Mouse (Mus musculus) MN1 (cell line): ENCODE results near the gene Mlx.

Experiments
- DNase-seq: peaks from one replicate; pipeline ENCODE4 v3.0.0-alpha.2; 2016; ENCODE audit warnings: low spot score

Mlx gene

DNA sequence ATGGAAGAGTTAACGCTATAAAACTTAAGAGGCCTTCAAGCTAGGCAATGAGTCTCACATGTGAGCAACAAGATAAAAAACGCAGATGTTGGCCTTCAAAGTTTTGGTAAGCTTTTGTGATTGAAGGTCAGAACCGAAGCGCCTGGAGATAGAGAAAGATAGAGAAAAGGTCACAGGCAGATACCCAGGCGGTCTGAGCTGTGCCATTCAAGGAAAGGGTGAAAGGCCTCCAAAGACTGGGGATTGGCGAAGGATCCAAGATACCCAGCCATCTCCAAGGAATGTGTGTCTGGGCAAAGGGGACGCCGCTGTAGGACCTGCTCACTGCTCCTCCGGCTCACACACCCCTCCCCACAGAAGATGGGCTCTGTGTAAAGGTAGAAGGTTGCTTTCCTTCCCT lies 22.1 kb upstream of the Mlx start:
- DNase-seq, result no peak

DNA sequence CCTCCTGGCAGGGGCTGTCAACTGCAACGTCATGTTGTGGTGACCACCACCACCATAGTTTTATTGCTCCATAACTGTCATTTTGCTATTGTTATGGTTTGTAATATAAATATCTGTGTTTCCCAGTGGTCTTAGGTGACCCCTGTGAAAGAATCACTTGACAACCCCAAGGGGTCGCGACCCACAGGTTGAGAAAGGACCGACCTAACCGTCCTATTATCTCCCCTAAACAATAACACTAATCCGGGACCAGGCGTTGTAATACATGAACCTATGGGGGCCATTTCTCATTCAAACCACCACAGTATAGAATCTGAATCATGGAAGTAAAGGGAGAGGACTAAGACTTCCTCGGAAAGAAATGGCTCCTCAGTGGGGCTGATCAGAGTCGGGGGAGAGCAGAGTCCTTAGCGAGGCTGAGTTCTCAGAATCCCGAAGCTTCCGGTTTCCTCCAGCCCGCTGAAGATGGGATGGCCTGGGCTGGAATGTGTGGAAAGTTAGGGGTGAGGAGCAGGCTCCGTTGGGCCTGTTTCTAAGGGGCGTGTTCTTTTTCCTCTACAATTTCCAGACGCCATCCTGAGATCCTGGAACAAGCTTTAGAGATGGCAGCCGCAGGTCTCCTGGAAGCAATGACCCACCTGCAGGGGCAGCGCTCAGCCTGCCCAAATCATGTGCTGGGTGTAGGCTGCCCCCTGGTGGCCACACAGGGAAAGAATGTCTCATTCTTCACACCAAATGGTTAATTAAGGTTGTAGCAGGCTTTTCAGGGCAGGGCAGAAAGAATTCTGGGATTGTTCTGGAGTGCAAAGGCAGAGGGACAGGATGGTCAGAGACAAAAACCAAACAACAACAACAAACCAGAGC lies 20.3 kb upstream of the Mlx start:
- DNase-seq, result peak; percentile 79

DNA sequence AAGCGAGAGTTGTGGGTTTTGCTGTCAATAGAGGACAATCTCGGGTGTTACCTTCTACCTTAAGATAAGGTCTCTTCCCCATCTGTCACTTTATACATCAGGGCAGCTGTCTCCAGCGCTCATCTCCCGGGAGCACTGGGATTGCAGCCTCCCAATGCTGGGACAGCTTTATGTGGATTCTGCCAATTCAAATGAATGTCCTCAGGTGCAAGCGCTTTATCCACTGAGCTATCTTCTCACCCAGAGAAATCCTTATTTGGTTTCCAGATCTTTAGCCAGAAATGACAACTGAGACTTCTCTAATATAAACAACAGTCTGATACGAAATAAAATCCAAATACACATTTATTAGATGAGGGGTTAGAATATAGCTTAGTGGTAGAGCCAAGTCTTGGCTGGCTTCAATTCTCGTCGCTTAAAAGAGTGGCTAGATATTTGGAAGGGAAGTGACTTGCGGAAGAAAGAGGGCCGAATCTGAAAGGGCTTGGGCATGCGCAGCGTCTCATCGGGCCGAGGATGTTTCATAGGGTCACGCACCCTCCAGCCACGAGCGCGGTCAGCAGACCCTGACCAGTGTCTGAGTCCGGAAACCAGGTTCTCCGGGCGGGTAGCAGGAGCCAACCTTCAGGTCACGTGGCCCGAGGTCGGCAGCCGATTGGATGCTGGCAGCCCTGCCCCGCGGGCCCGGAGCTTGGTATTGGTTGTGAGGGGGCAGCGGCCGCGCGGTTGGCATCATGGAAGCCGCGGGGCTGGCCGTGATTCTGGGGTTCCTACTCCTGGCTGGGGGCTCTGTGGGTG lies 17.5 kb upstream of the Mlx start, which contains the start of gene Naglu:
Naglu (plus strand) TSS at position 622 of the 798 bp plus-strand sequence.
- peak; percentile 96 for DNase-seq

DNA sequence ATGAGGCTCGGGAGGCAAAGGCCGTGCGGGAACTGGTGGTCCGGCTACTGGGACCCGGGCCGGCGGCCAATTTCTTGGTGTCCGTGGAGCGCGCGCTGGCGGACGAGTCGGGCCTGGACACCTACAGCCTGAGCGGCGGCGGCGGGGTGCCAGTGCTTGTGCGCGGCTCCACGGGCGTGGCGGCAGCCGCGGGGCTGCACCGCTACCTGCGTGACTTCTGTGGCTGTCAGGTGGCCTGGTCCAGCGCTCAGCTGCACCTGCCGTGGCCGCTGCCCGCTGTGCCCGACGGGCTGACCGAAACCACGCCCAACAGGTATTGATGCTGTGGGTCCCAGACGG lies 16.9 kb upstream of the Mlx start:
- DNase-seq, result no peak

DNA sequence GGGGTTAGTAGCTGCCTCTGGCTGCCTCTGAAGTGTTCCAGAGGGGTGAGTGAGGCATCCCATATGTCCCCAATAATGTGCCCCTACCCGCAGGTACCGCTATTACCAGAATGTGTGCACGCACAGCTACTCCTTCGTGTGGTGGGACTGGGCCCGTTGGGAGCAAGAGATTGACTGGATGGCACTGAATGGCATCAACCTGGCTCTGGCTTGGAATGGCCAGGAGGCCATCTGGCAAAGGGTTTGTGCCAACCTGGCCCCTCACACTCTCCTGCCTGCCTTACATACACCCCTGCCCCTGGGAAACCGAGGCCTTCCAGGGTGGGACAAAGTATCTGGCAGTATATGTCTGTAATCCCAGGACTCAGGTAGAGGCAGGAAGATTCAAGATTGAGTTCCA lies 16.1 kb upstream of the Mlx start:
- no peak for DNase-seq

DNA sequence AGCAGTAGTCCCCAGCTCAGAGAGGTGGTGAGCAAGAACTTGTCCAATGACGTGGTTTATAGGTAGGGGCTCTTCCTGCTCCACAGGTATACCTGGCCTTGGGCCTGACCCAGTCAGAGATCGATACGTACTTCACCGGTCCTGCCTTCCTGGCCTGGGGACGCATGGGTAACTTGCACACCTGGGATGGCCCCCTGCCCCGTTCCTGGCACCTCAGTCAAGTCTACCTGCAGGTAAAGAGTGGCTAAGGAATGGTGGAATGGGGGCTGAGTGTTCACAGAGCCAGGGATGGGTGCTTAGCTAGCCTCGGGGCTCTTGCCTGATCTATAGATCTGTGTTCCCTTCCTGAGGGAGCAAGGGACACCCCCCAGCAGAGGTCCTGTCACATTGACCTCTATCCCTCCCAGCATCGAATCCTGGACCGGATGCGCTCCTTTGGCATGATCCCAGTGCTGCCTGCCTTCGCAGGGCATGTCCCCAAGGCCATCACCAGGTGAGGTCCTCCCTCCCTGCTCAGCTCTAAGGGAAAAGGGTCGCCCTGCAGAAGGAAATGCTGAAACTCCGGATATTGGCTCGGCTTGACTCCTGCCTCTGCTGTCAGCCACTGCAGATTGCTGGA lies 15.2 kb upstream of the Mlx start:
- no peak for DNase-seq

DNA sequence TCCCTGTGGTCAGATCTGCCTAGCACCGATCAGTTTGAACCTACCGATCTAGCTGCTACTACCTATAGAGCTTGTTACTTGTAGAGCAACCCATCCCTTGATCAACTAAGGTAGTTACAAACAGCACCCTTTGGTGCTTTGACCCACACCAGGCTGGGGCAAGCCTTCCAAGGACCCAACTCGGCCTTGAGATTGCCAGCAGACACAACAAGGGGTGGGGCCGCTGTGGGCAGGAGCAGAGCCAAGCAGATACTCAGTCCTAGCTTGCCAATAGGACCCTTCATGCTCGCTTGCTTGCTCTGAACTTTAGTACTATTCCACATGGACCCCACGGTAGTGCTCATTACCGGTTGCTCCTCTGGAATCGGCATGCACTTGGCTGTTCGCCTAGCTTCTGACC lies 9.0 kb upstream of the Mlx start, which contains the start of gene Hsd17b1:
Hsd17b1 (plus strand) TSS at position 291 of the 400 bp plus-strand sequence.
- DNase-seq, result no peak

DNA sequence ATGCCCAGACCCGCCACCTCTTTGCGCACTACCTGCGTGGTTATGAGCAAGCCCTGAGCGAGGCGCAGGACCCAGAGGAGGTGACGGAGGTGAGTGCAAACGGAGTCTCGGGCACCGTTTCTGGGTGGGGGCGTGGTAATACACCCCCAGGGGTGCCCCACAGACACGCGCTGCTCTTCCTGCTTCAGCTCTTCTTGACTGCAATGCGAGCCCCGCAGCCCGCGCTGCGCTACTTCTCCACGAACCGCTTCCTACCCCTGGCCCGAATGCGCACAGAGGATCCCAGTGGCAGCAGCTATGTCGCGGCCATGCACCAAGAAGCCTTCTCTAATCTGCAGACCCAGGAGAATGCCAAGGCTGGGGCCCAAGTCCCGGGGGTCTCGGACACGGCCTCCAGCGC lies 7.3 kb upstream of the Mlx start:
- DNase-seq, result no peak

DNA sequence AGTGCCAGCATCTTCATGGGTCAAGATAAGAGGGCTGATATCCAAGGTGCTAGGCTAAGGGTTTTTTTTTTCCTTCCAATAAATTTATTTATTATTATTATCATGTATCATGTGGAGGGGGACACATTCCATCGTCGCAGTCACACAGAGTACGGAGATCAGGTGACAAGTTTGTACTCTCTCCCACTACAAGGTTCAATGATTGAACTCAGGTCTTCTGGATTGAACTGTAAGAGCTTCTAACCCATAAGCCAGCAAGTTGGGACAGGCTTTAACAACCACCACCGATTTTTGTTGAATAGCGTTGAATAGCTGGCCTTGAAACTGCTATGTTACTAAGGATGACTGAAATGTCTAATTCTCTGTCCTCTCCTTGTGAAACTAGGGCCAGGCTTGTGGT lies 6.7 kb upstream of the Mlx start:
- no peak for DNase-seq

DNA sequence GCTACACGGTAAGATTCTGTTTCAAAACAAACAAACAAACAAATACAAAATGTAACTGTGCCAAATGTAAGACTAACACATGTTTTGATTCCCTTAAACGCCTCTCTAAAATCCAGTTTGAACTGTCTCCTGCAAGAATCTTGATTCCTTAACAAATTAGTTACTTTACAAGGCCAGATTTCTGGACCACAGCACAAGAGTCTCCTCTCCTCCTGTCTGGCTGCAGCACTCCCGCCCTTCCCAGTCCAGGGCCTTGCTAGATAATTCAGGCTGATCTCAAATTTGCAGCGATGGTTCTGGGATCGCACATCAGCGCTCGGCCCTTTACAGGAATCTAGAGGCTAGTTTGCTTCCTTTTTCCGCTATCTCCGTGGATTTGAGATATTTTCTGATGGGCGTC lies 5.4 kb upstream of the Mlx start:
- peak; percentile 49 for DNase-seq

DNA sequence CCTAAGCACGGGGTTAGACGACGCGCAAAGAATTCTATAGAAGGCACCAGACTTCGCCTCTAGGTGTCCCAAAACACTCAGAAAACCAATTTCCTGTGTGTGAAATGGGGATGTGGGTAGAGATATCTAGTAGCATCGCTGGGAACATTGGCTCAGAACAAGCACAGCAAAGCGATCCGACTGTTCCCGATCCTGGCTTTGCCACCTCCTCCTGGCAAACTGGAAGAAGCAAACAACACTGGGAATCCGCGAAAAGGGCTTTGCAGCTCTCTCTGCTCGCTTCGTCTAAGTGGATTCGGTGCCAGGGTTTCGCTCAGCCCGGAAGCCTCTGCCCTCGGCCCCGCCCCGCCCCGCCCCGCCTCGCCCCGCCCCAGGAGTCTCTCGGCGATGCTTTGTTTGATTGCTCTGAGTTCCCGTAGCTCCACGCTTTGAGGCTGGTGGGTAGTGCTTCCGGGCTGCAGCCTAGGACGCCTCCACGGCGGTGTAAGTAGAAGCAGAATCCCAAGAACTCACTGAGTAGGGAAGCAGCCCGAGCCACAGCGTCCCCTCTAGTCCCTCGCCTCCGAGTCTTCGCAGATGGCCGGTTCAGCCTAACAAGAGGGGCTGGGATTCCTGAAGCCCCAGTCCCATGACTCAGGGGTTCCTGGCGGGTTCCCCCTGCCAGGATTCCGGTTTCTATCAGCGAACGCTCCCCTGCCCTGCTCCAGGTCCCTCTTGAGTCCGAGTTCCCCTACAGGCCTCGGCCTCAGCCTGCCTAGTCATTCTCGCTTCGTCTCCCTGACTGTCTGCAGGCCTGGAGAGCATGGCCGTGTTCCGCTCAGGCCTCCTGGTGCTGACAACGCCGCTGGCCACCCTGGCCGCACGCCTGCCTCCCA lies 4.6 kb upstream of the Mlx start, which contains the start of gene Coasy:
Coasy (plus strand) TSS at position 358 of the 875 bp plus-strand sequence.
- peak; percentile 93 for DNase-seq

DNA sequence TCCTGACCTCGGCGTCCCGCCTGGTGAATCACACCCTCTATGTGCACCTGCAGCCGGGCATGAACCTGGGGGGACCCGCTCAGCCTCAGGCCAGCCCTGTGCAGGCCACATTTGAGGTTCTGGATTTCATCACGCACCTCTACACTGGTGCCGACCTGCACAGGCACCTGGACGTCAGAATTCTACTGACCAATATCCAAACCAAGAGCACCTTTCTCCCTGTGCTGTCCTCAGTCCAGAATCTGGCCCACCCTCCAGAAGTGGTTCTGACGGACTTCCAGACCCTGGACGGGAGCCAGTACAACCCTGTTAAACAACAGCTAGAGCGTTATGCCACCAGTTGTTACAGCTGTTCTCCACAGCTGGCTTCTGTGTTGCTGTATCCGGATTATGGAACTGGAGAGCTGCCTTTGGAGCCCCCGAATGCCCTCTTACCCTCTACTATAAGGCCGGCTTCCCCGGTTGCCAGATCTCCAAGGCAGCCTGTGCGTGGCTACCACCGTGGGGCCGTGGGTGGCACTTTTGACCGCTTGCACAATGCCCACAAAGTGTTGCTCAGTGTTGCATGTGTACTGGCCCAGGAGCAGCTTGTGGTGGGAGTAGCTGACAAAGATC lies 3.9 kb upstream of the Mlx start:
- peak; percentile 55 for DNase-seq

DNA sequence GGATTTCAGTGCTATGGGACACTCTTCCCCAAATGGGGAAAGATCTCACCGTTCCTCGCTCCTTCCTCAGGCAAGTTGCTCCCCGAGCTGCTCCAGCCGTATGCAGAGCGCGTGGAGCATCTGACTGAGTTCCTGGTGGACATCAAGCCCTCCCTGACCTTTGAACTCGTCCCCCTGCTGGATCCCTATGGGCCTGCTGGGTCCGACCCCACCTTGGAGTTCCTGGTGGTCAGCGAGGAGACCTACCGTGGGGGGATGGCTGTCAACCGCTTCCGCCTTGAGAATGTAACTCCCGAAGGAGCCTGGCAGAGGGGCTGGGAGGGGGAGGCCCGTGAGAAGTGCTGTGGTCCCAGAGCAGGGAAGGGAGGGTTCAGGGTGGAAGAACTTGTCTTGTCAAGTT lies 2.8 kb upstream of the Mlx start:
- DNase-seq, result no peak

DNA sequence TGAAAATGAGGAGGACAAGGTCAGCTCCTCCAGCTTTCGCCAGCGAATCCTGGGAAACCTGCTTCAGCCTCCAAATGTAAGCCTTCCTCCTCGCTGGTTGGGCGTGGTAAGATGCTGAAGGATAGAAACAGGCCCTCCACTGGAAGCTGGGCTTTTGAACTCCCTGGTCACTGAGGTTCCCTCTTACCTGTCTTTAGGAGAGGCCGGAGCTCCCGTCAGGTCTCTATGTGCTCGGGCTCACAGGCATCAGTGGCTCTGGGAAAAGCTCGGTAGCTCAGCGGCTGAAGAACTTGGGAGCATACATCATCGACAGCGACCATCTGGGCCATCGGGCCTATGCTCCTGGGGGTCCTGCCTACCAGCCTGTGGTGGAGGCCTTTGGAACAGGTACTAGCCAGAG lies 2.3 kb upstream of the Mlx start:
- no peak for DNase-seq

DNA sequence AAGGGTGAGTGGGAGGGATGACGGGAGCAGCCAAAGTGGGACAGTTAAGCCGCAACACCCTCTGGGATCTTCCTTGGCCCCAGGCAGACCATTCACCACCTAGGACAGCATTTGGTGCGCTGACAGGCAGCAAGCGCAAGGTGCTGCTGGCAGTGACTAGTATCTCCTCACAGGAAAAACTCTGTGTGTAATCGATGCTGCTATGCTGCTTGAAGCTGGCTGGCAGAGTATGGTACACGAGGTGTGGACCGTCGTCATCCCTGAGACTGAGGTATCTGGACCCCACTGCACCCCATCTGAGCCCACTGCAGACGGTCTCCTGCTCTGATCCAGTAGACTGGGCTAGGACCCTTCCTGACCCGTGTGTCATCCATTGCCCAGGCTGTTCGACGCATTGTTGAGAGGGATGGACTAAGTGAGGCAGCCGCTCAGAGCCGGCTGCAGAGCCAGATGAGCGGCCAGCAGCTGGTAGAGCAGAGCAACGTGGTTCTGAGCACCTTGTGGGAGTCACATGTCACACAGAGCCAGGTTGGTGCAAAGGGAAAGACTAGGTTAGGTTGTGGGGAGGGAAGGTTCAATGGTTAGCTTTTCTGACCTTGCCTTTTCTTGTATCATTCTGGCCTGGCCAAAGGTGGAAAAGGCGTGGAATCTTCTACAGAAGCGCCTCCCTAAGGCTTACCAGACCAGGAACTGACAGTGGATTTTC lies 1.3 kb upstream of the Mlx start:
- no peak for DNase-seq

DNA sequence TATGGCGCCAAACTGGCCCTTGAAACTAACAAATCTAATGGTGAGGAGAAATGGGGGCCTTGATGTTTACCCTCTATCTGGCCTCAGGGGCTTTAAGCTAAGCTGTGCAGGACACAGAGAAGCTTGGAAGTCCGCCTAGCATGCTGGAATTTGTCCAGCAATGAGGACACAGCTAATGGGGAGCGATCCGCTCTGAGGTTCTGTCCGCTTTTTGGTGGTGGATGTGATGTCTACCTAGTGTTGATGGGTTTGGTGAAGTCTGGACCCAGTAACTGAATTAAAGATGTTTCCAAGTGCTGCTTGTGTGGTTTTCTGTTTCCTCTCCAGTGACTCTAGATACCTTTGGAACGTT lies 778 bp upstream of the Mlx start:
- DNase-seq, result no peak

DNA sequence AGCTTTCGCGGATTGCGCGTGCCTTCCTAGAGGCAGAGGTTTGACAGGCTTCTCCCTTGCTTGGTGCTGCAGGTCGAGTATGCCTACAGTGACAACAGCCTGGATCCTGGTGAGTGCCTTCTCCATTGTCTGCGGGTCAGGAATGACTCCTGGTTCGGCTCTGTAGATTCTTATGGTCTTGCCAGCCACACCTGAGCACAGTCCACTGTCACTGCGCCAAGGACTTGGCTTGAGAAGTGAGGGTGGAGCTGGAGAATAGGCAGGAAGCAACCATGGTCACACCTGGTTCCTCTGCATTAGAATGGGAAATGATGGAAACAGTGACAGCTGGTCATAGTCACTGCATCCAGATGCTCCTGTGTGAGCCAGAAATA lies 592 bp downstream of the Mlx start:
- peak; percentile 30 for DNase-seq

DNA sequence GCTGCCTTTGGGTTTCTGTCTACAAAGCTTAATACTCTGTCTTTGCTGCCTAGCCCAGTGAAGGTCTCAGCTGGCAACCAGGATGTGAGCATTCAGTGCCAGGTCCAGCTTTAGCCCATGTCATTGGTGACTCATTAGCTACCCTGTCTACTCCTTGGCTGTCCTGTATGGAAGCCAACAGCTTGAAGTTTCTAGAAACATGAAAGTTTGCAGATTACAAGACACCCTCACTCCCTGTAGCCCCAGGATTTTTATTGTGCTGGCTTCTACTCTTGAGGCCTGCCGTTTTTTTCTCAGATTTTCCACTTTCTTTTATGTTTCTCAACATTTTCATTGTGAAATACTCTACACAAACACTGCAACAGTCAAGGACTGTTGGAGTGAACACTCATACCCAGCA lies 2.9 kb downstream of the Mlx start:
- no peak for DNase-seq

DNA sequence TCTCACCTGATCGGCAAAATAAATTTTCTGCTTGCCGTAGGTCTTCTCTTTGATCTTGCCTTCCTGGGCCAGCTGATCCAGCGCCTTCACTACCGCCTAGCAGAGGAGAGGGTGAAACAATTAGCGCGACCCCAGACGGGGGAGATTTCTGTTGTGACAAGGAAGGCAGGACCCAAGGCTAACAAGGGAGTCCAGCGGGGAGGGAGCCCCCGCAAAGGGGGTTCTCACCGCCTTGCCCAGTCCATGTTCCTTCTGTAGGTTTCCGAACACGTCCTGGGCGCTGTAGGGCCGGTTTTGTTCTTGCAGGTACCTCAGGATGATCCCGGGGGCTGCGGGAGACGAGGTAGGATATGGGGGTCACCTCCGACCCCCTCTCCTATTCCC lies 7.8 kb downstream of the Mlx start:
- no peak for DNase-seq

DNA sequence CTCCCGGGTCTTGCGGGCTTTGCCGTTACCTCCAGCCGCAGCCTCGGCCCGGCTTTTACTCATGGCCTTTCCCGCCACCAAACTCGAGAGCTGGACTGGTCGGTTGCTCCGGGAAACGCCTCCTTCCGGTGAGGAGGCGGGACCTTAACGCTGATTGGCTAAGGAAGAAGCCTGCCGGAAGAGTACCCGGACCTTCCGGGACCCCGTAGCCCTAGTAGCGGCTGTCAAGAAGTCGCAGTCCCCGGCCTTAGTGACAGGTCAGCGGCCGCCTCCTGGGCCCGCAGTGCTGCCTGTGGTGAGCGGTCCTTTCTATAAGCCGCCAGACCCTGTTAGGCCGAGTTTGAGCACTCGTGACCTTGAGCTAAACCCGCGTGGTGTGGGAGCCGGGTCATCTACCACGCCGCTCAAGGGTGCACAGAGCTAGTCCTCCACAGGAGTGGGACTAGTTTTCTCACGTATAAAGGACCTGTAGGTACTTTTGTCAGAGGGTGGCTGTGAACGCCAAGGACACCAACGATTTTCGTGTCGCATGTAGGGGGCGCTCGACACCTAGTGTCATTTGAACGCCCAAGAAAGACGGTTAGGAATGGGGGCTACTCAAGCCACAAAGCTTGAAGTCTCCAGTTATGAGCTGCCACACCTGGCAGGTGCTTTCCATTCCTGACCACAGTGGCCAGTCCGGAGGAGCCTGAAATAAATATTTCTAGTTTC lies 8.4 kb downstream of the Mlx start, which contains the start of gene Psmc3ip:
Psmc3ip (minus strand) TSS at position 123 of the 711 bp plus-strand sequence.
- DNase-seq, result peak; percentile 91
